Mouse (Mus musculus): ENCODE results near the gene Mpp3. TPM values are rescaled to one million over a fixed set of nuclear protein-coding genes. Genes with fewer than 3 reads are reported as not detected.
A peak's percentile ranks its signal among the peaks of the same experiment; 100 is the strongest.

The Mpp3 gene
- polyA plus RNA-seq, 1 experiment from 2014 or later, result 5.7 TPM

GRCm38 (mm10) chr11:101976949-101977348, 51.3 kb downstream of the Mpp3 start:
- Histone ChIP-seq H3K27ac (ENCODE audit: low read length) (no peak overlapping the region), H3K4me3 (ENCODE audit: low read length) (no peak overlapping the region), H3K4me2 (ENCODE audit: low read depth, low read length) (no peak overlapping the region), H3K9me3 (ENCODE audit: control insufficient read depth, low read length) (no peaks in the 10 kb centered on the region), H3K9ac (ENCODE audit: low read depth, low read length) (no peak overlapping the region), H3K27me3 (replicated peaks; ENCODE audit: control insufficient read depth, insufficient read depth, low read length) (no peaks in the 10 kb centered on the region), H3K4me1 (ENCODE audit: control insufficient read depth, insufficient read depth, low read length) (no peaks in the 10 kb centered on the region), H3K36me3 (ENCODE audit: control insufficient read depth, insufficient read depth, low read length) (0 out of 2 replicates have a peak, but pooled peaks cover 4% of the 10 kb centered on the region)
- WGBS, result 93% methylated on average over 7 of the region's 7 CpGs
- no peak for ATAC-seq

- Histone ChIP-seq H3K9ac (ENCODE audit: low read depth, low read length) (no peak overlapping the region), H3K27me3 (replicated peaks; ENCODE audit: control insufficient read depth, insufficient read depth, low read length) (no peaks in the 10 kb centered on the region), H3K9me3 (ENCODE audit: control insufficient read depth, low read length) (no peaks in the 10 kb centered on the region), H3K27ac (ENCODE audit: low read length) (no peak overlapping the region), H3K4me1 (ENCODE audit: control insufficient read depth, insufficient read depth, low read length) (no peaks in the 10 kb centered on the region), H3K4me2 (ENCODE audit: low read depth, low read length) (no peak overlapping the region), H3K4me3 (ENCODE audit: low read length) (no peak overlapping the region), H3K36me3 (ENCODE audit: control insufficient read depth, insufficient read depth, low read length) (0 out of 2 replicates have a peak, but pooled peaks cover 4% of the 10 kb centered on the region)
- no peak for ATAC-seq
- WGBS, result 50% methylated on average over 9 of the region's 9 CpGs
These were observed 53.3 kb downstream of the Mpp3 start for GRCm38 (mm10) chr11:101974923-101975322.

DNA sequence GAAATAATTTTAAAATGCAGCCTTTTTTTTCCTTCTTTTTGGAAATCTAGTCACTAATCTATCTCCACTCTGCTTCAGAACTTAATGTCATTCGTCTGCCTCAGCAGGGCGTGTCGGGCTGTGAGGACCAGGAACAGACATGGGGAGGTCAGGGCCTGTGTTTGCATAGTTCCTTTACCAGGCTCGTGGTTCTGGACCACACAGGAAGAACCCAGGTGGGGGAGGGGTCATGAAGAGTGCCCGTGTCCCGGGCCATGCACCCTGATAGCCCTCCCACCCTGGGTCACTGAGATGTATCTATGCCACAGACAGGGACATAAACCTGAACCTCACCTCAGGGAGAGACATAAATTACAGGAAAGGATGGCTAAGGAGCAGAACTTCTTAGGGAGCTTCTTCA, 54.1 kb downstream of the Mpp3 start:
- no peaks in the 10 kb centered on the region for H3K9me3 ChIP-seq (ENCODE audit: control insufficient read depth, low read length)
- H3K9ac ChIP-seq (ENCODE audit: low read depth, low read length), result no peak overlapping the region
- 41% methylated on average over 6 of the region's 6 CpGs for WGBS
- H3K4me2 ChIP-seq (ENCODE audit: low read depth, low read length), result no peak overlapping the region
- no peaks in the 10 kb centered on the region for H3K4me1 ChIP-seq (ENCODE audit: control insufficient read depth, insufficient read depth, low read length)
- ATAC-seq, result no peak
- no peak overlapping the region for H3K4me3 ChIP-seq (ENCODE audit: low read length)
- H3K36me3 ChIP-seq (ENCODE audit: control insufficient read depth, insufficient read depth, low read length), result 0 out of 2 replicates have a peak, but pooled peaks cover 4% of the 10 kb centered on the region
- H3K27ac ChIP-seq (ENCODE audit: low read length), result no peak overlapping the region
- no peaks in the 10 kb centered on the region for H3K27me3 ChIP-seq (replicated peaks; ENCODE audit: control insufficient read depth, insufficient read depth, low read length)

DNA sequence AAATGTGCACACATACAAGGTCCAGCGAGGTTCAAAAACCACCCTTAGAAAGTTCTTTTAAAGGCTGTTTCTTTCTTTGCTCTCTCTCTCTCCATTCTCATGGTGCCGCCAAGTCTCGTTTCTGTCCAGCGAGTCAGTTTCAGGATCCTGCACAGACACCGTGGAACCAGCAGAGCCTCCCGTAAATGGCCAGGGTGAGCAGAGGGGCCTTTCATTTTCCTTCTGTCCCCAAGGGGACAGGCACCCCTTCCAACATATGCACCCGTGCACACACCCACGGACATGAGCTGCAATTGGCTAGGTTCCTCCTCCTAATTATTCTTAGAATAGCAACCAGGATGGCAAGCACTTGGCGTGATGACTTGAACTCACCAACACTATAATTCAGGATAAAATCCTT, 54.8 kb downstream of the Mpp3 start:
- H3K9me3 ChIP-seq (ENCODE audit: control insufficient read depth, low read length), result no peaks in the 10 kb centered on the region

GRCm38 (mm10) chr11:101972651-101973050, 55.6 kb downstream of the Mpp3 start:
- WGBS, result 86% methylated on average over 5 of the region's 5 CpGs
- no peak overlapping the region for H3K4me2 ChIP-seq (ENCODE audit: low read depth, low read length)
- H3K4me3 ChIP-seq (ENCODE audit: low read length), result no peak overlapping the region
- no peak for ATAC-seq
- H3K36me3 ChIP-seq (ENCODE audit: control insufficient read depth, insufficient read depth, low read length), result 0 out of 2 replicates have a peak, but pooled peaks cover 4% of the 10 kb centered on the region
- no peaks in the 10 kb centered on the region for H3K9me3 ChIP-seq (ENCODE audit: control insufficient read depth, low read length)
- H3K27ac ChIP-seq (ENCODE audit: low read length), result no peak overlapping the region
- no peak overlapping the region for H3K9ac ChIP-seq (ENCODE audit: low read depth, low read length)
- 0 out of 2 replicates have a peak, but pooled peaks cover 4% of the 10 kb centered on the region for H3K4me1 ChIP-seq (ENCODE audit: control insufficient read depth, insufficient read depth, low read length)
- H3K27me3 ChIP-seq (replicated peaks; ENCODE audit: control insufficient read depth, insufficient read depth, low read length), result 0 out of 2 replicates have a peak, but pooled peaks cover 6% of the 10 kb centered on the region

More for the DNA sequence above, 54.8 kb downstream of the Mpp3 start:
- WGBS, result 75% methylated on average over 9 of the region's 9 CpGs
- Histone ChIP-seq H3K4me2 (ENCODE audit: low read depth, low read length) (no peak overlapping the region), H3K27me3 (replicated peaks; ENCODE audit: control insufficient read depth, insufficient read depth, low read length) (0 out of 2 replicates have a peak, but pooled peaks cover under 1% of the 10 kb centered on the region), H3K4me3 (ENCODE audit: low read length) (no peak overlapping the region), H3K9ac (ENCODE audit: low read depth, low read length) (no peak overlapping the region), H3K4me1 (ENCODE audit: control insufficient read depth, insufficient read depth, low read length) (0 out of 2 replicates have a peak, but pooled peaks cover 2% of the 10 kb centered on the region), H3K27ac (ENCODE audit: low read length) (no peak overlapping the region), H3K36me3 (ENCODE audit: control insufficient read depth, insufficient read depth, low read length) (0 out of 2 replicates have a peak, but pooled peaks cover 4% of the 10 kb centered on the region)
- no peak for ATAC-seq

GRCm38 (mm10) chr11:101972097-101972496, 56.2 kb downstream of the Mpp3 start:
- Histone ChIP-seq H3K4me1 (ENCODE audit: control insufficient read depth, insufficient read depth, low read length) (0 out of 2 replicates have a peak, but pooled peaks cover 4% of the 10 kb centered on the region), H3K36me3 (ENCODE audit: control insufficient read depth, insufficient read depth, low read length) (0 out of 2 replicates have a peak, but pooled peaks cover 4% of the 10 kb centered on the region), H3K9me3 (ENCODE audit: control insufficient read depth, low read length) (no peaks in the 10 kb centered on the region), H3K4me2 (ENCODE audit: low read depth, low read length) (no peak overlapping the region), H3K4me3 (ENCODE audit: low read length) (no peak overlapping the region), H3K27ac (ENCODE audit: low read length) (no peak overlapping the region), H3K9ac (ENCODE audit: low read depth, low read length) (no peak overlapping the region), H3K27me3 (replicated peaks; ENCODE audit: control insufficient read depth, insufficient read depth, low read length) (0 out of 2 replicates have a peak, but pooled peaks cover 10% of the 10 kb centered on the region)
- no peak for ATAC-seq
- 75% methylated on average over 3 of the region's 3 CpGs for WGBS

GRCm38 (mm10) chr11:101971410-101971809, 56.9 kb downstream of the Mpp3 start:
- Histone ChIP-seq H3K9me3 (ENCODE audit: control insufficient read depth, low read length) (no peaks in the 10 kb centered on the region), H3K4me2 (ENCODE audit: low read depth, low read length) (no peak overlapping the region), H3K9ac (ENCODE audit: low read depth, low read length) (no peak overlapping the region), H3K27ac (ENCODE audit: low read length) (no peak overlapping the region), H3K27me3 (replicated peaks; ENCODE audit: control insufficient read depth, insufficient read depth, low read length) (peaks cover 10% of the 10 kb centered on the region; the same call in 1 of the 2 replicates), H3K4me3 (ENCODE audit: low read length) (no peak overlapping the region), H3K36me3 (ENCODE audit: control insufficient read depth, insufficient read depth, low read length) (0 out of 2 replicates have a peak, but pooled peaks cover 4% of the 10 kb centered on the region), H3K4me1 (ENCODE audit: control insufficient read depth, insufficient read depth, low read length) (0 out of 2 replicates have a peak, but pooled peaks cover 4% of the 10 kb centered on the region)
- WGBS, result 45% methylated on average over 3 of the region's 3 CpGs
- ATAC-seq, result no peak

GRCm38 (mm10) chr11:101969835-101970234, 58.4 kb downstream of the Mpp3 start:
- 0 out of 2 replicates have a peak, but pooled peaks cover 4% of the 10 kb centered on the region for H3K36me3 ChIP-seq (ENCODE audit: control insufficient read depth, insufficient read depth, low read length)
- H3K4me2 ChIP-seq (ENCODE audit: low read depth, low read length), result no peak overlapping the region
- 80% methylated on average over 13 of the region's 13 CpGs for WGBS
- ATAC-seq, result no peak
- no peak overlapping the region for H3K27ac ChIP-seq (ENCODE audit: low read length)
- peaks cover 25% of the 10 kb centered on the region for H3K27me3 ChIP-seq (replicated peaks; ENCODE audit: control insufficient read depth, insufficient read depth, low read length)
- no peak overlapping the region for H3K9ac ChIP-seq (ENCODE audit: low read depth, low read length)
- no peaks in the 10 kb centered on the region for H3K9me3 ChIP-seq (ENCODE audit: control insufficient read depth, low read length)
- H3K4me1 ChIP-seq (ENCODE audit: control insufficient read depth, insufficient read depth, low read length), result 0 out of 2 replicates have a peak, but pooled peaks cover 4% of the 10 kb centered on the region
- no peak overlapping the region for H3K4me3 ChIP-seq (ENCODE audit: low read length)

DNA sequence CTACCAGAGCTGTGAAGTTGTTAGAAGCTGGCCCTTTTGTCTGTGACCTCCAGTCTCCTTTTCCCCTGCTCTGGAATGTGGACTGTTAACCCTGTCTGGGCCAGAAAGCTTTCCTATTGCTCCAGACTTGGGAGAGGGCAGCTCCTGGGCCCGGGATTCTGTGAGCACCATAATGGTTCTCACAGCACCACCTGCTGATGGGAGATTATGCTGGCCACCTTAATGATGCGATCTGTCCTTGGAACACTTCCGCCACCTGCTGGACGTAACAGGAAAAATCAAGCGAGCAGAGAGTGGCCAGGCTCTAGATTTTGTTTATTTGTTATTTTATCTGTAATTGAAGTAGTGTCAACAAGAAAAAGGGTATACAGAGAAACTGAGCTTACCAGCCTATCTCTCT, 59.5 kb downstream of the Mpp3 start:
- ATAC-seq, result peak; percentile 45; the same call in 1 of the 2 replicates
- H3K4me2 ChIP-seq (ENCODE audit: low read depth, low read length), result no peak overlapping the region

More for the DNA sequence above, 59.5 kb downstream of the Mpp3 start:
- Histone ChIP-seq H3K9ac (ENCODE audit: low read depth, low read length) (no peak overlapping the region), H3K4me3 (ENCODE audit: low read length) (no peak overlapping the region), H3K36me3 (ENCODE audit: control insufficient read depth, insufficient read depth, low read length) (0 out of 2 replicates have a peak, but pooled peaks cover 3% of the 10 kb centered on the region), H3K27ac (ENCODE audit: low read length) (no peak overlapping the region), H3K27me3 (replicated peaks; ENCODE audit: control insufficient read depth, insufficient read depth, low read length) (peaks cover 36% of the 10 kb centered on the region), H3K9me3 (ENCODE audit: control insufficient read depth, low read length) (no peaks in the 10 kb centered on the region), H3K4me1 (ENCODE audit: control insufficient read depth, insufficient read depth, low read length) (peaks cover 9% of the 10 kb centered on the region; the same call in 1 of the 2 replicates)
- 0% methylated on average over 5 of the region's 5 CpGs for WGBS
